Mouse (Mus musculus): ENCODE data around the gene Gla.

- TF ChIP-seq CTCF (IDR thresholded peaks at IDR 0.05; ENCODE audit: borderline replicate concordance, control insufficient read depth, extremely low read depth, insufficient read depth, low read length, poor library complexity) (no peak), POLR2A (IDR thresholded peaks at IDR 0.05; ENCODE audit: control insufficient read depth, extremely low read depth, insufficient read depth, low read length, poor library complexity) (no peak)
Observed at GRCm38 (mm10) chrX:134588261-134588660, 12.7 kb downstream of the Gla start.

All from thymus, adult 2 months (tissue).